Mouse (Mus musculus) layer of hippocampus, postnatal 10 days (tissue): ENCODE results near the gene Olfr1412. TPM values are rescaled to one million over a fixed set of nuclear protein-coding genes. Genes with fewer than 3 reads are reported as not detected.

Experiments
- DNase-seq, 2 experiments: peaks; one replicate each; pipeline ENCODE4 v3.0.0; 2021; ENCODE audit warnings: low spot score in 2 of 2
- total RNA-seq, 2 experiments: library from RNA; stranded (reverse); gene quantifications; 2 replicates each; pipeline ENCODE4 v1.2.3; 2021

The Olfr1412 gene
- total RNA-seq, 2 experiments from 2014 or later, result not detected

DNA sequence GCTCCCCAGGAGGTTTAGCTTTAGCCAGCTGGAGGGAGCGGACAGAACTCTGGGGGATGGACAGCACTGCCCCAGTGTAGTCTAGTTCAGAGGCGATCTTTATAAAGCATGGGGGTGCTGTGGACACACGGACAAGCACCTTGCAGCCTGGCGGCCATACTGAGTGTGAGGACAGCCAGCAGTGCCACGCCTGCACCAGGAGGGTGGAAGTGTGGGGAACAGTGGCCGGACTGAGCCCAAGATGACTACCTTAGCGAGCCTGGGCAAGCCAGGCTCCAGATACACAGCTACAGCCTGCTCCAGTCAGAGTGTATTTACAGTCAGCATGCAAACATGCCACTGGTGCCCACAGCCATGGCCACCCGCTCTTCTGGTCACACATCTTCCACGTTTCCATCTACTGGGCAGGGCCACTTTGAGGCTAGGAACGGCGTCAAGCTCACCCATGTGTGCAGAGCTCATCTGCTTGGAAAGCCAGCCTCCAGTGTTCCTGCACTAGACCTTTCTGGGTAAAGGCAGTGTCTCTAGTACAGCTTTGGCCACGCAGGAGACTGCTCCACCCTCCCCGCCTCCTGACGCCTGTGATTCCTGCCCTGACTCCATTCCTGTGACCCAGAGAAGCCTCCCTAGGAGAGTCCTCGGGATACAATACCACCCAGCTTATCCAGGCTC, 52.1 kb downstream of the Olfr1412 start:
- no peak for DNase-seq

DNA sequence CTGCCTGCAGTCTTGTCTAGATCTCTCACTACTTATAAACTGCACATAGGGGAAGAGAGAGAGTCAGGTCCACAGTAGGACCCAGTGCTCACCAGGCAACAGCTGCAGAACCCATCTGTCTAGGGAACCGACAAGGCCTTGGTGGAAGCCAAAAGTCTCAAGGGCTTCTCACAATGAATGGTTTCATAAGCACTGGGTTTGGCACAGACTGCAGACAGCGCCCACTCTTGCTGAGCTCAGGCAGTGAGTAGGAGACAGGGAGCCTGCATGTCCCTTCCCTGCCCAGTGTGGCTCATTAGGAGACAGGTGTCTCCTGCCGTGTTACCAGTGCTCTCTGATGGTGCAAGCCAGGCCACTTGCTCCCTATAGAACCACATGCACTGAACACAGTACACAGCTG, 52.6 kb downstream of the Olfr1412 start:
- DNase-seq, result peak in 1 of 2 experiments; percentile 52

DNA sequence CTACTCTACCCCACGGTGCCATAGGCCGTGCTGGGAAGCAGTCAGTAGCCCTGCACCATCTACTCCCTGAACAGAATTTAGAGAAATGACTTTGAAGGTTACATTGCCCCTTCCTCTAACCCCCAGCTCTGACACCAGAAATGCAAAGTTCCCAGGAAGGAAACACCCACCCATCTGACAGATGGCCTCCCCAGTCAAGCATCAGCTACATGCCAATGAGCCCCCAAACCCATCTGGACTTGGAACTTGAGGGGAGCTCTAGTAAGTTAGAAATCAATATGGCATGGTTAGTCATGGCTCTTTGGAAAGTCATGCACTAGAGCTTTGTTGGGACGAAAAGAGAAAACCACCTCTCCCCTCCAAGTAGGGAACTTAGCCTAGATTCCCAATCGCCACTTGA, 53.2 kb downstream of the Olfr1412 start:
- no peak for DNase-seq

DNA sequence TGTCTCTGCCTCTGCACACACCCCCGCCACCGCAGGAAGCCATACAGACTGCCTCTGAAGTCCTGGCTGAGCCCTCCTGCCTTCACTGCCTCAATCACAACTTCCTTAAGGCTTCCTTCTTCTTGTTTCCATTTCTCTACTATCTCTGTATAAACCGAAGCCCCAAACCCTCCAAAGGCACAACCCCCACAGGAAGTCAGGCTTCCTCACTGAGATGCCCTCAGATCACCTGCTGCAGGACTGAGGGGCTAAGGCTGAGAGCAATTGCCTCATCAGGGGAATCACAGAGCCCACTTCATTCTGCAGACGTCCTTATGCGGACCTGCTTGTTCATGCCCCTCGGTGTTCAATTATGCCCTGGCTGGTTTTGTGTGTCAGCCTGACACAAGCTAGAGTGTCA, 54.8 kb downstream of the Olfr1412 start:
- DNase-seq, result no peak

Other genes starting within 250 kb of the Olfr1412 start
- 100 to 1,000 TPM; 190 to 257 TPM for gene Ndufa10, start 111.9 kb upstream of the Olfr1412 start, total RNA-seq
- not detected for gene Olfr1416, start 100.7 kb upstream of the Olfr1412 start, total RNA-seq
- gene Olfr1415, start 89.7 kb upstream of the Olfr1412 start, total RNA-seq, result not detected
- gene Olfr1414, start 67.1 kb upstream of the Olfr1412 start, total RNA-seq, result not detected
- gene Olfr1413, start 14.5 kb upstream of the Olfr1412 start, total RNA-seq, result not detected
- not detected for gene Olfr1411, start 8.6 kb downstream of the Olfr1412 start, total RNA-seq
- not detected for gene Olfr1410, start 20.0 kb downstream of the Olfr1412 start, total RNA-seq
- not detected for gene Olfr12, start 32.0 kb downstream of the Olfr1412 start, total RNA-seq
- gene Cops9, start 56.2 kb downstream of the Olfr1412 start, total RNA-seq, result 100 to 1,000 TPM; 282 to 343 TPM
- gene Otos, start 63.1 kb downstream of the Olfr1412 start, total RNA-seq, result 1 to 10 TPM in 1 of 2 experiments, under 1 TPM in 1; 0.58 to 1.1 TPM
- gene Gpc1, start 245.9 kb downstream of the Olfr1412 start, total RNA-seq, result 100 to 1,000 TPM; 157 to 166 TPM